Mouse (Mus musculus): Measurements from ENCODE around the gene Pigs.

DNA sequence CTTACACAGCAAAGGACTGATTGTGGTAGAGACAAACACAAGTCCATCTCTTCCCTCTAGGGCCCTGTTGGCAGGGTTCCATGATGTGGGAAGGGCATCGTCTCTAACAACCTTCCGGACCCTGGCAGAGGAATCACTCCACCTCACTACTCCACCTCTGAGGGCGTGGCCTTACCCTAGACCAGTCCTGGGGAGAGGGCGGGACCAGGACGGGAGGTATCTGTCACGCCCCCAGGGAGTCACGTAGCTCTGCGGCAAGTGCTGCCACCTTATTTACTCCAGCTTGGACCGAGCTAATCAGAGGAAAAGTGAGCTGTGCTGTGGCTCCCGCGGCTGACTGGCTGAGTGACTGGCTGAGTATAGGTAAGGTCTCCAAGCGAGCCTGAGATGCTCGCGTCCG lies 5.4 kb upstream of the Pigs start, which contains the start of gene Aldoc:
- no peak for TF ChIP-seq TAL1 (IDR thresholded peaks at IDR 0.05; ENCODE audit: low read length)
- no peak for TF ChIP-seq GATA1 (IDR thresholded peaks at IDR 0.05; ENCODE audit: low read length)
